Mouse (Mus musculus) testis, adult 2 months (tissue): ENCODE data around the gene Adora2a.

Experiments
- CTCF ChIP-seq: fragments of 200-500 bp; IDR thresholded peaks from 2 replicates; pipeline ENCODE4 v1.5.1; 2012; ENCODE audit warnings: low read depth, mild to moderate bottlenecking, inconsistent platforms, low read length, moderate library complexity; ENCODE audit not compliant: control insufficient read depth, insufficient read depth, insufficient replicate concordance
- POLR2A ChIP-seq: fragments of 200-500 bp; IDR thresholded peaks from 2 replicates; pipeline ENCODE4 v1.6.1; 2012; ENCODE audit warnings: low read depth, mild to moderate bottlenecking, inconsistent platforms, low read length, moderate library complexity; ENCODE audit not compliant: control insufficient read depth

DNA sequence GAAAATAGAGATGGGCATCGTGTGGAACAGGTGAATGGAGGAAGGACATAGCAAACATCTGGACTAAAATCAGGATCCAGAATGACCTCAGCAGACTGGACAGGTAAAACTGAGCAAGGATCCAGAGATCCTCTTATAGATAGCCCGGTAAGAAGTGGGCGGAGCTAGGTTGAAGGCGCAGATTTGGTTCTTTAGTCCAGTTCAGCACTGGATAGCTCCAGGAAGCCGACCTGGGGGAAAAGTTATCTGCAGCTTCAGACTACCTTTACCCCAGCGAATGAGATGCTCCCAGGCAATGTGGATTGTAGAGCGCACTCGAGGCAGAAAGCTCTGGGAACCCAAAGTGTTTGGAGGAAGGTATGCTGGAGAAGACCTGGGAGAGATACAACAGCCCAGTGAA lies 25.3 kb downstream of the Adora2a start:
- no peak for TF ChIP-seq CTCF
- TF ChIP-seq POLR2A, result no peak
